Mouse (Mus musculus): Measurements from ENCODE around the gene Lrpprc. TPM values are rescaled to one million over a fixed set of nuclear protein-coding genes. Genes with fewer than 3 reads are reported as not detected.

Lrpprc gene
- polyA plus RNA-seq, 1 experiment: 10.0 TPM

GRCm38 (mm10) chr17:84687994-84688393, 102.6 kb downstream of the Lrpprc start:
- Histone ChIP-seq H3K4me3 (ENCODE audit: control insufficient read depth, insufficient read depth, low read length) (no peak overlapping the region), H3K4me1 (replicated peaks; ENCODE audit: control insufficient read depth, insufficient read depth, low read length) (no peaks in the 10 kb centered on the region), H3K27ac (ENCODE audit: control insufficient read depth, insufficient read depth, low read length) (no peak overlapping the region), H3K27me3 (ENCODE audit: control insufficient read depth, insufficient read depth, low read length) (no peaks in the 10 kb centered on the region), H3K36me3 (ENCODE audit: control insufficient read depth, insufficient read depth, low read length) (no peaks in the 10 kb centered on the region)
- TF ChIP-seq POLR2A (IDR thresholded peaks at IDR 0.05; ENCODE audit: control insufficient read depth, extremely low read depth, insufficient read depth, low read length, poor library complexity): no peak
- TF ChIP-seq CTCF (IDR thresholded peaks at IDR 0.05; ENCODE audit: borderline replicate concordance, control insufficient read depth, extremely low read depth, insufficient read depth, low read length, poor library complexity): no peak
- WGBS: 88% methylated on average over 5 of the region's 5 CpGs
- no peak for DNase-seq

GRCm38 (mm10) chr17:84685286-84685685, 105.3 kb downstream of the Lrpprc start:
- no peak for TF ChIP-seq POLR2A (IDR thresholded peaks at IDR 0.05; ENCODE audit: control insufficient read depth, extremely low read depth, insufficient read depth, low read length, poor library complexity)
- TF ChIP-seq CTCF (IDR thresholded peaks at IDR 0.05; ENCODE audit: borderline replicate concordance, control insufficient read depth, extremely low read depth, insufficient read depth, low read length, poor library complexity): no peak
- Histone ChIP-seq H3K36me3 (ENCODE audit: control insufficient read depth, insufficient read depth, low read length) (no peaks in the 10 kb centered on the region), H3K4me1 (replicated peaks; ENCODE audit: control insufficient read depth, insufficient read depth, low read length) (no peaks in the 10 kb centered on the region), H3K27ac (ENCODE audit: control insufficient read depth, insufficient read depth, low read length) (no peak overlapping the region), H3K27me3 (ENCODE audit: control insufficient read depth, insufficient read depth, low read length) (no peaks in the 10 kb centered on the region), H3K4me3 (ENCODE audit: control insufficient read depth, insufficient read depth, low read length) (no peak overlapping the region)
- no peak for DNase-seq
- 89% methylated on average over 4 of the region's 4 CpGs for WGBS

- WGBS: 39% methylated on average over 6 of the region's 6 CpGs
- Histone ChIP-seq H3K4me3 (ENCODE audit: control insufficient read depth, insufficient read depth, low read length) (no peak overlapping the region), H3K27me3 (ENCODE audit: control insufficient read depth, insufficient read depth, low read length) (no peaks in the 10 kb centered on the region), H3K36me3 (ENCODE audit: control insufficient read depth, insufficient read depth, low read length) (no peaks in the 10 kb centered on the region), H3K4me1 (replicated peaks; ENCODE audit: control insufficient read depth, insufficient read depth, low read length) (no peaks in the 10 kb centered on the region), H3K27ac (ENCODE audit: control insufficient read depth, insufficient read depth, low read length) (no peak overlapping the region)
- DNase-seq: no peak
- TF ChIP-seq CTCF (IDR thresholded peaks at IDR 0.05; ENCODE audit: borderline replicate concordance, control insufficient read depth, extremely low read depth, insufficient read depth, low read length, poor library complexity) (no peak), POLR2A (IDR thresholded peaks at IDR 0.05; ENCODE audit: control insufficient read depth, extremely low read depth, insufficient read depth, low read length, poor library complexity) (no peak)
These were observed 106.3 kb downstream of the Lrpprc start for GRCm38 (mm10) chr17:84684284-84684683.

GRCm38 (mm10) chr17:84682734-84683717, 107.6 kb downstream of the Lrpprc start, which contains the start of gene Abcg5:
Gene Abcg5 (minus strand): TSS chr17:84683011.
- H3K27ac ChIP-seq (ENCODE audit: control insufficient read depth, insufficient read depth, low read length): no peak within 1 kb of the TSS

GRCm38 (mm10) chr17:84681670-84682069, 108.9 kb downstream of the Lrpprc start:
- TF ChIP-seq POLR2A (IDR thresholded peaks at IDR 0.05; ENCODE audit: control insufficient read depth, extremely low read depth, insufficient read depth, low read length, poor library complexity) (no peak), CTCF (IDR thresholded peaks at IDR 0.05; ENCODE audit: borderline replicate concordance, control insufficient read depth, extremely low read depth, insufficient read depth, low read length, poor library complexity) (no peak)
- no peaks in the 10 kb centered on the region for H3K36me3 ChIP-seq (ENCODE audit: control insufficient read depth, insufficient read depth, low read length)
- H3K4me3 ChIP-seq (ENCODE audit: control insufficient read depth, insufficient read depth, low read length): no peak overlapping the region
- H3K27me3 ChIP-seq (ENCODE audit: control insufficient read depth, insufficient read depth, low read length): no peaks in the 10 kb centered on the region
- no peak for DNase-seq
- no peaks in the 10 kb centered on the region for H3K4me1 ChIP-seq (replicated peaks; ENCODE audit: control insufficient read depth, insufficient read depth, low read length)
- 87% methylated on average over 3 of the region's 3 CpGs for WGBS
- no peak overlapping the region for H3K27ac ChIP-seq (ENCODE audit: control insufficient read depth, insufficient read depth, low read length)

More at GRCm38 (mm10) chr17:84682734-84683717, 107.6 kb downstream of the Lrpprc start, which contains the start of gene Abcg5:
- TF ChIP-seq POLR2A (IDR thresholded peaks at IDR 0.05; ENCODE audit: control insufficient read depth, extremely low read depth, insufficient read depth, low read length, poor library complexity) (no peak), CTCF (IDR thresholded peaks at IDR 0.05; ENCODE audit: borderline replicate concordance, control insufficient read depth, extremely low read depth, insufficient read depth, low read length, poor library complexity) (no peak)
- no peaks in the 10 kb centered on the region for H3K4me1 ChIP-seq (replicated peaks; ENCODE audit: control insufficient read depth, insufficient read depth, low read length)
- H3K4me3 ChIP-seq (ENCODE audit: control insufficient read depth, insufficient read depth, low read length): no peak within 1 kb of the TSS
- WGBS: 93% methylated on average over 18 of the region's 18 CpGs
- DNase-seq: no peak
- H3K27me3 ChIP-seq (ENCODE audit: control insufficient read depth, insufficient read depth, low read length): no peaks in the 10 kb centered on the region
- H3K36me3 ChIP-seq (ENCODE audit: control insufficient read depth, insufficient read depth, low read length): no peaks in the 10 kb centered on the region

GRCm38 (mm10) chr17:84677595-84677994, 113.0 kb downstream of the Lrpprc start:
- WGBS: 31% methylated on average over 11 of the region's 11 CpGs
- DNase-seq: no peak
- Histone ChIP-seq H3K36me3 (ENCODE audit: control insufficient read depth, insufficient read depth, low read length) (no peaks in the 10 kb centered on the region), H3K27ac (ENCODE audit: control insufficient read depth, insufficient read depth, low read length) (no peak overlapping the region), H3K4me3 (ENCODE audit: control insufficient read depth, insufficient read depth, low read length) (no peak overlapping the region), H3K27me3 (ENCODE audit: control insufficient read depth, insufficient read depth, low read length) (peaks cover 6% of the 10 kb centered on the region), H3K4me1 (replicated peaks; ENCODE audit: control insufficient read depth, insufficient read depth, low read length) (no peaks in the 10 kb centered on the region)
- TF ChIP-seq POLR2A (IDR thresholded peaks at IDR 0.05; ENCODE audit: control insufficient read depth, extremely low read depth, insufficient read depth, low read length, poor library complexity) (no peak), CTCF (IDR thresholded peaks at IDR 0.05; ENCODE audit: borderline replicate concordance, control insufficient read depth, extremely low read depth, insufficient read depth, low read length, poor library complexity) (no peak)

Measured in thymus, adult 2 months (tissue).